Mouse (Mus musculus): Measurements from ENCODE around the gene Prss8. TPM values are rescaled to one million over a fixed set of nuclear protein-coding genes. Genes with fewer than 3 reads are reported as not detected.

Gene Prss8
- total and polyA plus RNA-seq, 3 experiments = 0.12 to 0.21 TPM; not detected in 1

- TF ChIP-seq CHD2 (IDR thresholded peaks at IDR 0.05; ENCODE audit: low read length) (no peak), JUND (IDR thresholded peaks at IDR 0.05; ENCODE audit: low read depth, low read length) (peak; percentile 53; the same call in 1 of the 2 replicates), SMC3 (IDR thresholded peaks at IDR 0.05; ENCODE audit: low read depth, low read length) (peak; percentile 91), ELF1 (IDR thresholded peaks at IDR 0.05; ENCODE audit: low read depth, low read length) (peak; percentile 55), MXI1 (IDR thresholded peaks at IDR 0.05; ENCODE audit: low read depth, low read length) (peak; percentile 82), TAL1 (IDR thresholded peaks at IDR 0.05; ENCODE audit: low read length) (no peak), CHD1 (IDR thresholded peaks at IDR 0.05; ENCODE audit: low read depth, low read length) (peak; percentile 92; the same call in 1 of the 2 replicates), ZKSCAN1 (IDR thresholded peaks at IDR 0.05; ENCODE audit: low read depth, low read length) (no peak), MAX (IDR thresholded peaks at IDR 0.05; ENCODE audit: low read length) (peak; percentile 87), TCF12 (IDR thresholded peaks at IDR 0.05; ENCODE audit: low read depth, low read length) (peak; percentile 80), BHLHE40 (IDR thresholded peaks at IDR 0.05; ENCODE audit: borderline replicate concordance, low read depth, low read length) (no peak), NRF1 (IDR thresholded peaks at IDR 0.05; ENCODE audit: insufficient read depth, low read depth, low read length, poor library complexity, severe bottlenecking) (peak; percentile 52; the same call in 1 of the 2 replicates), ZNF384 (IDR thresholded peaks at IDR 0.05; ENCODE audit: low read depth, low read length) (peak; percentile 95), ZC3H11A (IDR thresholded peaks at IDR 0.05; ENCODE audit: low read depth, low read length) (peak; percentile 66), MEF2A (IDR thresholded peaks at IDR 0.05; ENCODE audit: extremely low read depth, insufficient replicate concordance, low read depth, low read length, poor library complexity, severe bottlenecking) (no peak)
Measured at GRCm38 (mm10) chr7:127935028-127935722, 5.3 kb upstream of the Prss8 start (continued).

- Histone ChIP-seq H3K4me3 (ENCODE audit: control insufficient read depth in 1 of 2, insufficient read depth in 1 of 2, low read depth in 2 of 2, low read length in 2 of 2) (no peak overlapping the region), H3K9me3 (replicated peaks; ENCODE audit: insufficient read depth, low read length) (no peaks in the 10 kb centered on the region), H3K4me1 (ENCODE audit: control insufficient read depth in 1 of 2, insufficient read depth in 2 of 2, low read length in 2 of 2) (peaks cover 2 to 16% of the 10 kb centered on the region in 2 experiments; a peak in 3 of 4 replicates), H3K27ac (ENCODE audit: control insufficient read depth, low read depth, low read length) (no peak overlapping the region), H3K79me2 (ENCODE audit: control insufficient read depth, insufficient read depth, low read length, poor library complexity) (peaks cover 1% of the 10 kb centered on the region; the same call in 1 of the 2 replicates), H3K36me3 (ENCODE audit: control insufficient read depth in 1 of 2, insufficient read depth in 2 of 2, low read length in 2 of 2) (peaks cover 0 to 10% of the 10 kb centered on the region in 2 experiments; a peak in 2 of 4 replicates), H3K27me3 (ENCODE audit: control insufficient read depth in 1 of 2, insufficient read depth in 2 of 2, low read length in 2 of 2) (no peaks in the 10 kb centered on the region), H3K9ac (ENCODE audit: control insufficient read depth, low read depth, low read length, poor library complexity, severe bottlenecking) (no peak overlapping the region; the same call in 1 of the 2 replicates)
- DNase-seq (ENCODE audit: low read depth, low spot score) = no peak
- no peak for TF ChIP-seq MYC (IDR thresholded peaks at IDR 0.05; ENCODE audit: low read depth, low read length)
- TF ChIP-seq CHD2 (IDR thresholded peaks at IDR 0.05; ENCODE audit: low read length) = no peak
- no peak for TF ChIP-seq MXI1 (IDR thresholded peaks at IDR 0.05; ENCODE audit: low read depth, low read length)
- no peak for TF ChIP-seq POLR2A (IDR thresholded peaks at IDR 0.05; ENCODE audit: control insufficient read depth in 1 of 2, insufficient read depth in 1 of 2, low read depth in 1 of 2, low read length in 2 of 2, poor library complexity in 1 of 2)
- TF ChIP-seq POLR2AphosphoS5 (IDR thresholded peaks at IDR 0.05; ENCODE audit: borderline replicate concordance, low read depth, low read length) = no peak
- TF ChIP-seq NELFE (IDR thresholded peaks at IDR 0.05; ENCODE audit: low read depth, low read length) = no peak
- TF ChIP-seq EP300 (IDR thresholded peaks at IDR 0.05; ENCODE audit: low read depth in 1 of 2, low read length in 2 of 2) = no peak
- TF ChIP-seq TCF12 (IDR thresholded peaks at IDR 0.05; ENCODE audit: low read depth, low read length) = no peak
- no peak for TF ChIP-seq JUND (IDR thresholded peaks at IDR 0.05; ENCODE audit: low read depth, low read length)
- no peak for TF ChIP-seq RCOR1 (IDR thresholded peaks at IDR 0.05; ENCODE audit: low read depth, low read length)
- no peak for TF ChIP-seq CTCF (IDR thresholded peaks at IDR 0.05 in 2 of 3, conservative IDR thresholded peaks at IDR 0.05 in 1 of 3; ENCODE audit: control insufficient read depth in 1 of 3, insufficient read depth in 1 of 3, low read depth in 2 of 3, low read length in 3 of 3, poor library complexity in 1 of 3, severe bottlenecking in 1 of 3)
- no peak for TF ChIP-seq GABPA (IDR thresholded peaks at IDR 0.05; ENCODE audit: low read depth, low read length)
- no peak for TF ChIP-seq ETS1 (IDR thresholded peaks at IDR 0.05; ENCODE audit: low read depth, low read length)
- TF ChIP-seq NRF1 (IDR thresholded peaks at IDR 0.05; ENCODE audit: insufficient read depth, low read depth, low read length, poor library complexity, severe bottlenecking) = no peak
- TF ChIP-seq MAZ (IDR thresholded peaks at IDR 0.05; ENCODE audit: low read depth, low read length) = no peak
- no peak for TF ChIP-seq MYB (IDR thresholded peaks at IDR 0.05; ENCODE audit: low read depth, low read length)
- TF ChIP-seq E2F4 (IDR thresholded peaks at IDR 0.05; ENCODE audit: borderline replicate concordance, low read depth, low read length) = no peak
- TF ChIP-seq MEF2A (IDR thresholded peaks at IDR 0.05; ENCODE audit: extremely low read depth, insufficient replicate concordance, low read depth, low read length, poor library complexity, severe bottlenecking) = no peak
- no peak for TF ChIP-seq RAD21 (IDR thresholded peaks at IDR 0.05; ENCODE audit: low read depth, low read length)
Measured at GRCm38 (mm10) chr7:127934075-127934474, 4.2 kb upstream of the Prss8 start.
